Comparison of ENCODE assay signal across 8 mouse cellular contexts in the genomic region with DNA sequence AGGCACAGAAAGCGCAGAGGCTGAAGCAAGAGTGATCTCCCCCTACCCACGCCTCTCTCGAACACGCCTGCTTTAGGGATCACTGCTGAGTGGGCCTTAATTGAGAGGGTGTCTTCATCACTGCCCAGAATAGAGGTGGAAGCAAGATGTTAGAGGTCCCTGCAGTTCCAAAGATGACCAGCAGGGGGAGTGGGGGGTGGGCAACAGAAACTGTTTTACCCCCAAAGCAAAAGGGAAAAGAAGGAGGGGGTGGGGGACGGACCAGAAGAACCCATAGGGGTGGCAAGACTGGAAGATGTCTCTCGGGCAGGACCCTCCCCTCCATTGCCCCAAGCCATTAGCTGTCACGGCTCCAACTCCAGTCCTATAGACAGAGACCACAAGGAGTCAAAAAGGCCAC. TPM values are rescaled to one million over a fixed set of nuclear protein-coding genes. Genes with fewer than 3 reads are reported as not detected.
DNase-seq lines count a peak whose midpoint lies in the region; ATAC-seq lines count a peak whose summit lies in the region.

No protein-coding gene starts in this region.

- peaks cover 6% of the 10 kb centered on the region; the same call in 1 of the 2 replicates for H3K4me1 ChIP-seq in kidney, embryonic 14.5 days (ENCODE audit: control insufficient read depth, insufficient read depth, low read length)

- H3K4me3 ChIP-seq in kidney, embryonic 14.5 days (ENCODE audit: low read length): no peak overlapping the region

- H3K9me3 ChIP-seq in kidney, embryonic 14.5 days (ENCODE audit: control insufficient read depth, low read length): peaks cover 3% of the 10 kb centered on the region; the same call in 1 of the 2 replicates

- H3K27me3 ChIP-seq in kidney, embryonic 14.5 days (ENCODE audit: control insufficient read depth, insufficient read depth, low read length): no peaks in the 10 kb centered on the region

- H3K27ac ChIP-seq in kidney, embryonic 14.5 days (ENCODE audit: low read depth, low read length): no peak overlapping the region

- H3K9ac ChIP-seq in kidney, embryonic 14.5 days (ENCODE audit: low read depth, low read length): no peak overlapping the region

- peak; percentile 41 to 60 for DNase-seq in frontal cortex, postnatal 36 days (ENCODE audit: low spot score in 2 of 2)
- DNase-seq in frontal cortex, postnatal 14 days (ENCODE audit: low spot score in 2 of 2): no peak
- DNase-seq in right cerebral cortex, adult 18-20 months: peak; percentile 41
- no peak for DNase-seq in right cerebral cortex, postnatal 36 days (ENCODE audit: low spot score in 2 of 2)
- peak; percentile 90 to 95 for DNase-seq in cerebellum, postnatal 10 days
- peak; percentile 69 for DNase-seq in lung, postnatal 36 days
- peak; percentile 46 for DNase-seq in testis, postnatal 14 days (ENCODE audit: low spot score)

- 35% methylated on average over 7 of the region's 7 CpGs for WGBS in kidney, embryonic 14.5 days

- H3K36me3 ChIP-seq in kidney, embryonic 14.5 days (ENCODE audit: control insufficient read depth, insufficient read depth, low read length): peaks cover 45% of the 10 kb centered on the region

- no peak overlapping the region for H3K4me2 ChIP-seq in kidney, embryonic 14.5 days (replicated peaks; ENCODE audit: low read depth, low read length)

- peak; percentile 22; the same call in 1 of the 2 replicates for ATAC-seq in kidney, embryonic 14.5 days (ENCODE audit: low FRiP score, low TSS enrichment)

RNA-seq across cellular contexts. Expression of gene Mrpl14, which starts 8.0 kb away (rescaled TPM):
- 154 and 192 TPM in 2 replicates for polyA plus RNA-seq in kidney, embryonic 14.5 days (2014; fragmentation: Nextera tagmentation; extraction: Ambion mirVana)

RNA-seq across cellular contexts. Expression of gene Tmem63b, which starts 8.6 kb away (rescaled TPM):
- polyA plus RNA-seq in kidney, embryonic 14.5 days (2014; fragmentation: Nextera tagmentation; extraction: Ambion mirVana): 23.1 and 28.0 TPM in 2 replicates

RNA-seq across cellular contexts. Expression of gene Capn11, which starts 19.0 kb away (rescaled TPM):
- 0.10 TPM in 1 of 2 replicates, not detected in the other for polyA plus RNA-seq in kidney, embryonic 14.5 days (2014; fragmentation: Nextera tagmentation; extraction: Ambion mirVana)

RNA-seq across cellular contexts. Expression of gene 1600014C23Rik, which starts 55.5 kb away (rescaled TPM):
- 0.62 TPM in 1 of 2 replicates, not detected in the other for polyA plus RNA-seq in kidney, embryonic 14.5 days (2014; fragmentation: Nextera tagmentation; extraction: Ambion mirVana)

Comparison
In these comparisons a context has a peak if more than half of its experiments do, and no peak if none do; other contexts are left out.
1. DNase-seq: peak in frontal cortex, postnatal 36 days (2 of 2), right cerebral cortex, adult 18-20 months (single experiment), cerebellum, postnatal 10 days (2 of 2), lung, postnatal 36 days (single experiment) and testis, postnatal 14 days (single experiment); none in frontal cortex, postnatal 14 days (0 of 2) and right cerebral cortex, postnatal 36 days (0 of 2).